Mouse (Mus musculus): Measurements from ENCODE around the gene Zfp600. TPM values are rescaled to one million over a fixed set of nuclear protein-coding genes. Genes with fewer than 3 reads are reported as not detected.

Gene Zfp600
- not detected for polyA plus RNA-seq (2014; fragmentation: Illumina TruSeq; extraction: RNeasy Lipid Tissue Mini Kit (QIAGEN cat#74804); ENCODE audit: low read depth, low replicate concordance)

DNA sequence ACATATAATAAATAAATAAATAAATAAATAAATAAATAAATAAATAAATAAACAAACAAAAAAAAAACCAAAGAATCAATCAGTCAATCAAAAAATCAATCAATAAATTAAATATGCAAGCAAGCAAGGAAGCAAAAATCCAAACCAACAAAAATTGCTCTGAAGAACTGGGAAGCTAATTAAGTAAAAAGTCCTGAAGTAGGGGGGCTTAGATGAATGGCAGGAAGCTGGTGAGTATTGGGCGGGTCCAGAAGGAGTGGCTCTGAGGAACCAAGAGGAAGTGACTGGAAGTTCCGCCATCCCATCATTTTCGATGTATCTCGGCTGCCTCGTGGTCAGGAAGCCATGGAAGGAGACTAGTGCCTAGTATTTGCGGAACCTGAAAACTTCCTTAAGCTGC is at the start of gene Zfp600:
TSS of gene Zfp600 (plus strand) at position 301 of the 400 bp plus-strand sequence.

Other genes starting within 250 kb of the Zfp600 start
- not detected for gene Zfp987, start 59.5 kb upstream of the Zfp600 start, polyA plus RNA-seq (2014; fragmentation: Illumina TruSeq; extraction: RNeasy Lipid Tissue Mini Kit (QIAGEN cat#74804); ENCODE audit: low read depth, low replicate concordance)

Measured in kidney, adult 10 weeks (tissue).